Mouse (Mus musculus) frontal cortex, postnatal 14 days (tissue): ENCODE data around the gene Paip2b.
A peak's percentile ranks its signal among the peaks of the same experiment; 100 is the strongest.
"Not testable (repeated sequence)": the region's sequence is repeated elsewhere in the genome, so short reads cannot be mapped to it uniquely, and the experiment has no call there.

Experiments used
- DNase-seq, 2 experiments: peaks; one replicate each; pipeline ENCODE4 v3.0.0; 2022; ENCODE audit warnings: low spot score in 2 of 2

The Paip2b gene

GRCm38 (mm10) chr6:83831606-83832123 is at the start of gene Paip2b:
TSS of gene Paip2b (minus strand) at chr6:83831741.
- peak; percentile 99 for DNase-seq

- DNase-seq: peak in 1 of 2 experiments; percentile 35
These were observed 48.3 kb upstream of the Paip2b start for GRCm38 (mm10) chr6:83879815-83880214.

DNA sequence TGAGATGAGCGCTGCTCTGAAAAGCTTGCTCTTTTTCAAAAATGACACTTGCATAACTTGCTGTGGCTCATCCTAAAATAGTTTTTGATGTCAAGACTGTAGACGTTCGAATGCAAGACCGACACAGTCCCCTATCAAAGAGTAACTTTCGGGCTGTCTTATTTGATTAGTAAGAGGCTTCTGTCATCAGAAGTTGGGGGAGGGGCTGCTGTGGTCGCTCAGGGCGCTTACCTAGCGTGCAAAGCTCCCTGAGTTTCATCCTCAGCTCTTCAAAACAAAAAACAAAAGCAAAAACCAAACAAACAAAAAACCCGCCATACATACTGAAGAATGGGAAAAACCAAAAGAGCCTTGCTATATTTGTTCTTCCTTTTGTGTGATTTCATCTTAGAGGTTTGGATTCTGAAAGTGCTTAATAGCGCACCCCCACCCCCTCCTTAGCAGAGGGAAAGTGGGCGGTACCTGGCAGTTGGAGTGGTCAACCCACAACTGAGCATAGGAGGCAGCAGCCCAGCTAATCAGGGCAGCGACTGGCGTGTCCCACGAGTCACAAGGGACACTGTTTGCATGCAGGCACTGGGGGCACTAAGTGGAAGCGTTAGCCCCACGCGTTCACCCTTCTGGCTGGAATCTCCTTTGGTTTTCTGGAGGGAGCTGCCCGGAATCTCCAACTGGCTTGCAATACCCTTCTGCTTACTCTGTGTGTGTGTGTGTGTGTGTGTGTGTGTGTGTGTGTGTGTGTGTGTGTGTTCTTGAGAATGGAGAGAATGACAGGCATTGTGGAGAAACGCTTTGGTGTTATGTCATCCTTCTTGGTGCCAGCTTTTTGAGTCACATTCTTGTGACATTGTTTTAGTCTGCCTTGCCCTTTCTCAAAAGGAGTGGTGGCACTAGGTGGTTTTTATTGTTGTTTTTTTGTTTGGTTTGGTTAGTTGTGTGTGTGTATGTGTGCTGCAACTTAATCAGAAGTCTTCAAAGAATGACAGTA is 36.4 kb upstream of the Paip2b start:
- peak; percentile 13 to 17 for DNase-seq

- DNase-seq: peak; percentile 84 to 95
These were observed 35.5 kb upstream of the Paip2b start, which contains the start of gene Zfp638 for GRCm38 (mm10) chr6:83866954-83867597. TSS of gene Zfp638 (plus strand) at chr6:83867109.

- DNase-seq: no peak
These were observed 34.9 kb upstream of the Paip2b start for GRCm38 (mm10) chr6:83866423-83866822.

GRCm38 (mm10) chr6:83863538-83863937 is 32.0 kb upstream of the Paip2b start:
- DNase-seq: no peak

DNA sequence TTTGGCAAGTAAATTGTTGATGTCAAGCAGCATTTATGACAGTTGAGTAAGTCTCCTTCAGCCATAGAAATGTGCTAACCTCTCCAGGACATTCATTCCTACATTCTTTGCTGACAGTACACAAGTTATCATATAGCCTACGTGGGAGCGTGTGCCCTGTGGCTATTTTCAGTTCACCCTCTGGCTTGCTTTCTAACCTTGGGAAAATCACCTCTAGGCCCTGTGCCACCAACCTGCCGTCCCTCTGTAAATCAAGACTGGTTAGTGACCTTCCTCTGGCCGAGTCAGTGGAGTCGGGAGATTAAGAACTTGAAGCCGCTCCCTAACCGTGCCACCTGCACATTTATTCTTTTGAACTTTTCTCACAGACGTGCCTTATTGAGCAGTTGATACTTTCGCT is 28.5 kb upstream of the Paip2b start:
- DNase-seq: no peak

DNA sequence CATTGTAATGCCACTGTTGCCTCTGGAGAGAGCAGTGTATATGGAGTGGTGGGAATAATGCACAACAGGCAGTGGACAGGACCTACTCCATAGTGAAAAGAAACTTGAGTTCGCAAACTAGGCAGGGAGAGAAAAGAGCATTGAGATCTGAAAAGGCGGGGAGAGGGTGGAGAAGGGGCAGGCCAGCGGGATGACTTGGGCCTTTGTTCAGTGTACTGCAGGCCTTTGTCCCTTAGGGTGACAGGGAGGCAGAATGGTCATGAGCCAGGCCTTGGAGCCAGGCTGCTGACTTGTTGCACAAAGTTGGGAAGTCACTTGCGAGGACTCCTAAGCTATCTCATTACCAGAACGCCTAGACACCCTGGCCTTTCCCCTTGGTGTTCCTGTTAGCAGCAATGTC is 25.9 kb upstream of the Paip2b start:
- DNase-seq: no peak

GRCm38 (mm10) chr6:83849446-83849845 is 17.9 kb upstream of the Paip2b start:
- DNase-seq: no peak

DNA sequence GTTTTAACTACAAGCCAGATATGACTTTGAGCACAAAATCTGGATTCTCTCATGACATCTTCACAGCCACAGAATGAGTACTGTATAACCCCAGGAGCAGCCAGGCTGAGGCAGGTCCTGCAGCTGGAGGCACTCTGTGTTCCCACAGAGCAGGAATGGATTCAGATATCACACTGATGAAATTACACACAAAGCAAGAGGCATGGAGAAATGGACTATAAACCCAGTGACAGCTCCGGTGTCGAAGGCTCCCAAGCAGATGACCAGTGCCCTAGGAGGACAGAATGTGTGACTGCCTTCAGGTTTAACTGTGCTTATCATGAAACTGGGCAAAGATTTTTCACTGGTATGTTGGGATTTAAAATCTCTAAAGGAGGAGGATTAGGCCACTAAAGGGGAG is 14.6 kb upstream of the Paip2b start:
- DNase-seq: no peak

DNA sequence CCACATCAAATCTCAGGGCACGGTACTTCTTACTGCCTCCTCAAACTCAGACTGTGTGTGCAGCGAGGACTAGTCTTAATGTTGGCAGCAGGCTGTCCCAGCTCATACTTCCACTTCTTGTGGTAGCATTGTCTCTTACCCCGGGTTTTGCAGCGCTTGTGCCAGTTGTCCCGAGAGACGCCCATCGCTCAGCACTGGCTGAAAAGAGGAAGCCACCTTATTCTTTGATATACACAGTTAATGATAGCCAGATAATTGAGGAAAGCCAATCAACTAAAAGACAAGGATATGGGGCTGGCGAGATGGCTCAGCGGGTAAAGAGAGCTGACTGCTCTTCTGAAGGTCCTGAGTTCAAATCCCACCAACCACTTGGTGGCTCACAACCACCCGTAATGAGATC is 13.4 kb upstream of the Paip2b start:
- DNase-seq: no peak

- no peak for DNase-seq
These were observed 8.5 kb upstream of the Paip2b start for GRCm38 (mm10) chr6:83840086-83840485.

- DNase-seq: no peak
These were observed 6.5 kb upstream of the Paip2b start for GRCm38 (mm10) chr6:83838046-83838445.

DNA sequence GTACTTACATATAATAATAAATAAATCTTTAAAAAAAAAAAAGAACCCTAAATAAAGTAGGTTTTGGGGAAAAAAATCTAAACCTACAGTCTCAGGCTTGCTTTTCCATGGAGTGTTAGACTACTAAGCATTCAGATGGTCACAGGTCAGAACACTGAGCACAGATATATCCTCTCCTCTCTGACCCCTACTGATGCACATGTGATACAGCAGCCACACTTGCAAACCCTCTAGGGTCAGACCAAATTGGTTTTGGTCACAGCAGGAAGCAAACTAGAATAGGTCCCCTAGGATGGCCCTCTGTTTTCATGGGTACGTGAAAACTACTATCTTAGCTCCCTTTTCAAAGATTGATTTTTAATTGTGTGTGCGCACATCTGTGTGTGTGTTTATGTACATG is 5.3 kb upstream of the Paip2b start:
- no peak for DNase-seq

GRCm38 (mm10) chr6:83832393-83832792 is 852 bp upstream of the Paip2b start:
- DNase-seq: not testable (repeated sequence)

GRCm38 (mm10) chr6:83830941-83831605 is 468 bp downstream of the Paip2b start:
- peak in 1 of 2 experiments; percentile 15 for DNase-seq

DNA sequence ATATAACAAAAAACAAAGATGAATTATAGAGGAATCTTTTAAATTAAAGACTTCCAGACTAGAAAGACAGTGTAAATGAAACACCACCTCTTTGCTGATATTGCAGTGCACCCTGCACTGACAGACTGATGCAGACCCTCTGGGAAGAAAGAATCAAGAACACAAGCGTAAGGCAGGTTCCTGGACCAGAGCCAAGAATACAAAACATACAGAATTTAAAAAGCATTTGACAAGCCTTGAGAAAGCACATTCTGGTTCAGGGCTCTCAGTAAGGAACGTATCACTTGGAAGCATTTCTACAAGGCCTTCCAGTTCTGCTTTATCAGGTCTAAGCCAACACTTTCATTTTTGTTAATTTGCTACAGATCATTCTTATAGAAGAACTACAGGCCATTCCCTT is 9.7 kb downstream of the Paip2b start:
- no peak for DNase-seq

GRCm38 (mm10) chr6:83820727-83821515 is 10.6 kb downstream of the Paip2b start:
- no peak for DNase-seq

GRCm38 (mm10) chr6:83818996-83819395 is 12.5 kb downstream of the Paip2b start:
- DNase-seq: no peak

GRCm38 (mm10) chr6:83815801-83816200 is 15.7 kb downstream of the Paip2b start:
- no peak for DNase-seq

GRCm38 (mm10) chr6:83802846-83803245 is 28.7 kb downstream of the Paip2b start:
- no peak for DNase-seq
